Mouse (Mus musculus): ENCODE data around the gene Traf3ip1. TPM values are rescaled to one million over a fixed set of nuclear protein-coding genes. Genes with fewer than 3 reads are reported as not detected.
A peak's percentile ranks its signal among the peaks of the same experiment; 100 is the strongest.
"Not testable (repeated sequence)": the region's sequence is repeated elsewhere in the genome, so short reads cannot be mapped to it uniquely, and the experiment has no call there.

Traf3ip1 gene
- total and polyA plus RNA-seq, 3 experiments: 6.2 to 11.8 (median 10.1) TPM

DNA sequence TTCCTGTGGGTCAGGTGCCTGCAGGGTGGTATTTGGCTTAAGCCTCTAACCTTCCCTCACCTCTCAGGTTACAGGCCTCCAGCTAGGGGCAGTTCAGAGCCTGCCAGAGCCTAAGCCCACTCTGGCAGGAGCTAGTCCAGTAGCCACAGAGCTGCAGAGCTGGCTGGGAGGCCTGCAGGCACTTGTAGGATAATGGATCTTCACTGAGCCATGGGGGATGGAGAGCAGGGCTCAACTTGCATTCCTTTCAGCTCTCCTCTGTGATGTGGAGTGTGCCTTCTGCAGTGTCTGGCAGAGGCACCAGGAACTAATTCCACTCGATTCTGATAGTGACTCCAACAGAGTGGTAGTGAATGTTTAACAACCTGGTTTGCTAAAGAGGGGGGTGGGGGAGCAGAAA lies 29.2 kb upstream of the Traf3ip1 start:
- no peak for DNase-seq

DNA sequence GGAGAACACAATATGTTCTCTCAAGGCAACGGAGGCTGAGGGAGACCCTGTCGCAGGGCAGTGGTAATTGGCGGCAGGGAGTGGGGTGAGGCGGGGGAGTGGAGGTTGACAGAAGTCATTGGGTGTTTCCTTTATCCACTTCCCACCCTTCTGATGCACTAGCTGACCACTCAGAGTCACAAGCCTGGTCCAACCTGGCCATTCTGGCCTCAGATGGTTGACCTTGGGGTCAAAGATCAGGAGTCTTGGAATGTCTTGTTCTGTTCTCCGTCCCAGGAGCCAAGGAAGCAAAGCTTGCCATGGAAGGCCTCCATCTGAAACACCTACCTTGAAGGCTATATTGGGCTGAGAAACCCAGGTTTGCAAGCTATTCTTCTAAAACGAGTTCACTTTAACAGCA lies 28.3 kb upstream of the Traf3ip1 start:
- no peak for DNase-seq

DNA sequence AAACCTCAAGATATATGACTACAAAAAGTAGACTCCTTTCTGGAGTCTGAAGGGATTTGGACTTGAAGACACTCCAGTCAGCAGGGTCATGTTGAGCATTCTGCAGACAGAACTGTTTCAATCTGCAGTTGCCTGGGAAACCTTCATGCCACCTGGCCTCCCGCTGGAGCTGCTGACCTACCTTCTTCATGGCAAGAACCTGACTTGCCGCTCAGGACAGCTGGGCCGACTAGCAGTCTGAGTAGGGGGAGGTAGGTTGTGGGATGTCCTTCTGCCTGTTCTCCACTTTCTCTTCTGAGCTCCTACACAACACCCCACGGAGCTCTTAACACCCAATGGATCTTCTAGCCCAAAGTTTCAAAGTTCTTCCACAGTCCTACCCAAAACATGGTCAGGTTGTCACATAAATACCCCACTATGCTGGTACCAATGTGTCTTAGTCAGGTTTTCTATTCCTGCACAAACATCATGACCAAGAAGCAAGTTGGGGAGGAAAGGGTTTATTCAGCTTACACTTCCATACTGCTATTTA lies 24.5 kb upstream of the Traf3ip1 start:
- no peak for DNase-seq

DNA sequence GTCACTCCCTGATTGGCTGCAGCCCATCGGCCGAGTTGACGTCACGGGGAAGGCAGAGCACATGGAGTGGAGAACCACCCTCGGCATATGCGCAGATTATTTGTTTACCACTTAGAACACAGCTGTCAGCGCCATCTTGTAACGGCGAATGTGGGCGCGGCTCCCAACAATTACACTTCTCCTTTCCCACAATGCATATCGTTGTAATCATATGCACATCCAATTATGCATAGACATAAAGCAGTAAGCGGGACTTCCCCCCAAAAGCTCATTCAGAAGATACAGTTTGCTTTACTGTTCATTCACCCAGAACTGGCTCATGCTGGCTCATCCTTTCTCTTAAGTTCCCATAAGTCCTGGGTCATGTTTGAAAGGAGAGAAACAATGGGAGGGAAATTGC lies 16.3 kb upstream of the Traf3ip1 start:
- not testable (repeated sequence) for DNase-seq

DNA sequence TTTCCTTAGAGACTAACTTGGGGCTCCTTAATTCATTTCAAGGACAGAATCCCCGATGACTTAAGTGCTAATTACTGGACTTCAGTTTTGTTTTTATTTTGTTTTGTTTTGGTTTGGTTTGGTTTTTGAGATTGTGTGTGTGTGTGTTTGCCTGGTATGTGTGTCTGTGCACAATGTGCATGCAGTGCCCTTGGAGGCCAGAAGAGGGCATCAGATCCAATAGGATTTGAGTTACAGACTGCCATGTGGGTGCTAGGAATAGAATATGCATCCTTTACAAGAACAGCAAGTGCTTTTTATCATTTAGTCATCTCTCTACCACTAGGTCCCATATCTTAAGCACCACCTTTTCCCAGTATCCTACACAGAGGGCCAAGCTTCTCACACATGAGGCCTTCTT lies 15.5 kb upstream of the Traf3ip1 start:
- DNase-seq: no peak

DNA sequence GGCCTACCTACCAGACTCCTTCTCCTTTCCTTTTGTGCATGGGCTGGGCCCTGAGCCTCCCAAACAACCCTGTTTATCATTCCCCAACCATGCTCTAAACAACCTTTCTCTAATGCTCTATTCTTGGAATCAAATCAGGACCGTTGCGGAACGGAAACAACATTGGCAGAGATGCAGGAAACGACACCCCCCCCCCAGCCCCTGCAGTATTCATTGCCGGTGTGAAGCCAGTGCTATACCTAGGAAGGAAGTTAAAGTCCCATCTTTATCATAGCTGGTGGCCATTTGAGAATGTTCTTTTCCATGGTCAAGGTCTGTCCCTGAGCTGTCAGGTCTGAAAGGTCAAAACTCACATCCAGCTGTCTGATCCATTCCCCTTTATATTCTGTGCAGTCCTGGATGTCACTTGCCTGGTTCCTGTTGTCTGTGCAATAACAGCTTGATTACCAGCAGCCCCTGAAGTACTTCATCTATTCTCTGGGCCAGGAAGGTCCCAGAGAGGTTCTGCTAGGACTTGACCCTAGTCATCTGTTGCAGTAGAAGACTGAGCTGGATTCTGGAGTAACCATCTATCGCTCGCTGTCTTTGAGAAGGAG lies 11.7 kb upstream of the Traf3ip1 start:
- DNase-seq: peak; percentile 69

DNA sequence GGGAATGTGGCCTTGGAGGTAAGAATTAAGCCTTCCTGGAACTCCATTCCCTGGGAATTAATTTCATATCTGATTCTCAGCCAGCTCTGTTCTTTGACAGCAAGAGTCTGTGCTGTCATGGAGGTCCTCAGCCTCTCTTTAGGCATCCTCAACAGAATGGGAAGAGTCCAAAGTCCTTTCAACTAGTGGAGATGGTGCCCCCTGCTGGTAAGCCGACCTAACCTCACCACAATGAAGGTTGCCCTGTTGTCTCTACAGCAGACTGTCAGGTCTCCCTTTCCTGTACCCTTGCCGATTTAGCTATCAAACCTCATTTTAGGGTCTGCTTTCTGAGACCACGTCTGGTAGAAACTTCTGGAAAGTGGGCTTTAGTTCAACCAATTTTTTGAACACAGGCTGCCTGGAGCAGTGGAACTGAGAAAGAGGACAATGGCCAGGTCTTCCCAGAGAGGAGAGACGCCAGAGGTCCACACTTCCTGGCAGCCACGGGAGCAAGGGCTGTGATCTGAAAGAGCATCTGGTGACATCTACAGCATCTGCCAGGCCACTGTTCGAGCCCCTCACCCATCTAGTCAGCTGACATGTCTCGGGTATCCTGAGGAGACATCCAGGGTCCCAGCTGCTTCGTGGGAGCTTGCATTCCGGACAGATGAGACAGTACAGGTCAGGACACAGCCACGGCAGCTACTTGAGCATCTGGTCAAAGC lies 11.0 kb upstream of the Traf3ip1 start:
- DNase-seq: peak; percentile 90

DNA sequence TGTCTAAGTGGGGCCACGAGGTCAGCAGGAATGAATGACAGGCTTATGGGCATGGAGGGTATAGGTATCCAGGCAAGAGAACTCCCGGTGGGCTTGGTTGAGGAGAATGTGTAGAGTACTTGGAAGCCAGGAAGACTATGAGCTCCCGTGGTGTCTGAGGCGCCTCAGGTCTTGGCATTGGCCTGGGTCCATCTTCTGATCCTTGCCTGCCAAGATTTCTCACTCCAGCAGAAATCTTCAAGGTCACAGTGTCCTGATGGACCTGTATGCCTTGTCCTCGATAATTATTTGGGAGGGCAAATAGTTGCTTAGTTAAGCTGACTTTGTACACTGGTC lies 10.5 kb upstream of the Traf3ip1 start:
- no peak for DNase-seq

DNA sequence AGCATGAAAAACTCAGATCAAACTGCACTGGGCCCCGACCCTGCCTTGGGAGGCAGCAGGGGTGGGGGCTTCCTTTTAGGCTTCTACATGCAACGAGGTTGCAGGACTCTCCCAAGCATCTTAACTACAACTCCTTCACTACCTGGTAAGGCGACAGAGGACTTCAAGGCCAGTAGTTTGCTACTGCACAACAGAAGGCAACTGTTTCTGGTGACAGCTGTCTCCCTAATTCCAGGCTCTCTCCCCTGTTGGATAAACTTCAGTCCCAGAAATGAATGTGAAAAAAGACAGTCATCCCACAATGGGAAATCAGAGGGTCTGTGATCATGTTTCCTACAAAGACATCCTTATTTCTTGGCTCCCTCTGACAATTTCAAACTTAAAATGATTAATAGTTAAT lies 9.0 kb upstream of the Traf3ip1 start:
- DNase-seq: no peak

DNA sequence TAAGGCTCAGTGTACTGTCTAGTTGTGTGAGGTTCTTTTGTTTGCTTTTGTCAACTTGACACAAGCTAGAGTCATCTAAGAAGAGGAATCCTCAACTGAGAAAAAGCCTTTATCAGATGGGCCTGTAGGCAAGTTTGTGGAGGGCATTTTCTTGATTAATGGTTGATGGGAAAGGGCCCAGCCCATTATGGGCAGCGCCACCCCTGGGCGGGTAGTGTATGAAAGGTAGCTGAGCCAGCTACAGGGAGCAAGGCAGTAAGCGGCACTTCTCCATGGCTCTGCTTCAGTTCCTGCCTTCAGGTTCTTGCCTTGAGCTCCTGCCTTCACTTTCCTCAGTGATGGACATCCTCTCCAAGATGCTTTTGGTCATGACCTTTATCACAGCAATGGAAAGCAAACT lies 8.3 kb upstream of the Traf3ip1 start:
- no peak for DNase-seq

DNA sequence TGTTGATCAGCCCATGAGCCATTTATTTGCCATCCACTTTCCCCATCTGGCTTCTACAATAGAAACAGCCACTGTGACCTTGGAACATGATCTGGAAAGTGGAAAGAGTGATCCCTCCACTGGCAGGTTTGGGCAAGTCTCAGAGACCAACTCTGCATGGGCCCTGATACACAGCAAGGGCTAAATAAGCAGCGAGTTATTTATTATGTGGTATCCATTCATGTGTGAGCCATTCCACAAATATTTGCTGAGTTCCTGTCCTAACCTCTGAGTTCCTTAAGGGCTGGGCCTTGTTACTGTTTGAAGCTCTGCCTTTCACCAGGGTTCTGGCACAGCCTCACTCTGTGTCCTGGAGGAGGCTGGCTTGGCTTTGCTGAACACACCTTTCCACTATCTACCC lies 4.1 kb upstream of the Traf3ip1 start:
- DNase-seq: no peak

DNA sequence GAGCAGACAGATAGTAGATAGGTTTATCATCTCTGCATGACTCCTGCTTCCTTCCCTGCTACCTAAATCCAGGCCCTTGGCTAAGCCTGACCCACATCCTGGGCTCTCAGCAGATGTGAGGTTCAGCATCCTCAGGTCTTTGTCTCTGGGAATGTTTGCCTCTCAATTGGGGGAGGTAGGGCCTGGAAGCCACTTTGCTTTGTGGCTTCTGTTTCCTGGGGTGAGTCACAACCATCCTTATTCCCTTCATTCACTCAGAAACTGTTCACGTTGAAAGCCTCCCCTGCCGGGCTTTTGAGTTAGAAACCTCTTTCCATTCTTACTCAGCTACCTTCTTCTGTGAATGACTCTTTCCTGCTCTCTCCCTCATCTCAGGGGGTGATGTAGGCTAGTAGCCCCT lies 1.7 kb upstream of the Traf3ip1 start:
- DNase-seq: no peak

DNA sequence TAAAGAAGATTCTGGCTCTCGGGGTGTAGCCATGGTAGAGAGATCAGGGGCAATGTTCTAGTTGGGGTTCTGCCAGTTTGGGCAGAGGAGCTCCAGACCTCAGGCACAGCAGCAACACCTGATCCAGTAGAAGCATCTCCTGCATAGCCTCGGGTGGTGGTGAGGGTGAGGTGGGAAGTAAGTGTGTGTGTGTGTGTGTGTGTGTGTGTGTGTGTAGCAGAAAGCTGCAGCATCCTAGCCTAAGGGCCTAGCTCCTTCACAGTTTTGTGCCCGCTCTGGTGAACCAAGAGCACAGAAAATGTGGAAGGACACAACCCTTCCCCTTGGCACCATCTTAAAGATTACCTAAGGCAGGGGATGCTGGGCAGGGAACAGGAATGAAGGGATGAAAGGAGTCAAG lies 509 bp upstream of the Traf3ip1 start:
- DNase-seq: no peak

DNA sequence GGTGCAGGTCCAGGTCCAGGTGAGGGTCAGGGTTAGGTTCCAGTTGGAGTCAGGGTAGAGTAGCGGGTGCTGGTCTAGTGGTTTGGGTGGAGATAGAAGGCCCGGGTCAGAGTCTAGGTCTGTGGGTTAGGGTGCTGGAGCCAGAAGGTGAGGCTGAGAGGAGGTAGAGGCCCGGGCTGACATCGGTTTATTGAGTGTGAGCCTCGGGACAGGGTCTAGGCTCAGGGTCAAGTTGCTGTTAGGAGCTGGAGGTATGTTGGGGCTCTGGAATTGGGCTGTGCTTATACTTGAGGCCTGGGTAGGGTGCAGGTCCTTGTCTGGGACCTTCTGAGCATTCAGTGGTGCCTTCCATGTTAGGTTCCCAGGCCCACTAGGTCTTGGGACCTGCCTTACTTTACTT lies 874 bp downstream of the Traf3ip1 start:
- no peak for DNase-seq

DNA sequence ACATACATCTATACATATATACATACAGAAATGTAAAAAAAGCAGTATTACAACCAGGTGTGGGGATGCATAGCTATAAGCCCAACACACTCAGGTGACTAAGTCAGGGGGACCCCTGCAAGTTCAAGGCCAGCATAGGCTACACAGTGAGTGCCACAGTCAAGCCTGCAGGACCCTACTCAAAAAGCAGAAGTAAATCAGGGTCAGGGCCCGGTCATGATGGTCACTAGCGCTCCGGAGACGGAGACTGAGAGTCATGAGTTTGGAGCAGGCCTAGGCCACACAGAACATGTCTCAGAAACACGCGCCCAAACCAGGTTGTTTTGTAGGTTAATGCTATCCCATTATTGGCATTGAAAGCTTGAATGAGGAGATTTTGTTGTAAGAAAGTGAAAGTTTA lies 4.1 kb downstream of the Traf3ip1 start:
- DNase-seq: no peak

DNA sequence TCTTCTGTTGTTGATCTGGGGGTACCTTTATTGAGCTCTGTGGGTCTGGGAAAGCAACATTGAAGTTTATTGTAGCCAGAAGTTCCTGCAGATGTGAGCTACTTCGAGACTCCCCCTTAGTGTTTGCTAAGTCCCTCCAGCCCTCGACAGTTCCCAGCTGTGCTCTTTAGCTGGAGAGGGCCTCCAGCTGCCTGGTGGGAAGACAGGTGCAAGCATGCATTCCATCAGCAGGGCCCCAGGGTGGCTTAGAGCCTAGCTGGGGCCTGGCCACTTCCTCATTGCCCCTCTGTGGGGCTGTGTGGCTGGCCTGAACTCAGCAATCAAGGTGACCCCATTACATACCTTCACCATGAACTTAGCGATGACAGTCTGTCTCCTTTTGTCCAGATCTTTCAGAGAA lies 10.2 kb downstream of the Traf3ip1 start:
- DNase-seq: no peak

DNA sequence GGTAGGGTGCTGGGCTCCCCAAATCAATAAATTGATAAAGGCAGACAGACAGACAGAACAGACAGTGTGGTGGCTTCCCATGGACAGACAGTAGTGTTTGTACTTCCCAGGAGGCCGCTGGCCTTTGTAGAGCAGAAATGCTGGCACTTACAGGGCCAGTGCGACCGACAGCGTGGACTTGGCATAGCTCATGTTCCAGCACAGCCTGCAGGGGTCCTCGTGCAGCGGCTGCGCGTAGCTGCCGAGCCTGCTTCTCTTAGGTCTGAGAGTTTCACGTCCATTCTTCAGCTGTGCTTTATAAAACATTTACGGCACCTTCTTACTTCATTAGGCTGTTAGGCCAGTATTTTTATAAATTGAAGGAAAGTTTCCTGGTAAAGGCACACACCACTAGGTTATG lies 20.5 kb downstream of the Traf3ip1 start:
- no peak for DNase-seq

DNA sequence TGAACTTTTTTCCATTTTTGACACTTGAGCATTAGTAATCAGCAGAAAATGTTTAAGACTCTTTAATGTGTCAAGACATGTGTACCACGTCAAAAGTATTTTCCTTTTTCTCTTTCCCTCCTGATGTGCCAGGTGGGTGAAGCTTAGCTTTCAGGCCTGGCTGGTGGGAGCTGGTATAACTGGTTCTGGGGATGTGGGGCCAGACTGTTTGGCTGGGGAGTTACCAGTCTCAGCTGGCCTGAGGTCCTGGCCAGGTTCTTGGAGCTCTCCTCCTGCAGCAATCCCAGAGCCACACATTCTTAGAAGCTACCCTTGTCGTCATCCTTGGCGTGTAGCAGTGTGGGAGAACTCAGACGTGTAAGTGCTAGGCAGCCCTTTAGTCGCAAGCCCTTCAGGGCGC lies 21.2 kb downstream of the Traf3ip1 start:
- no peak for DNase-seq

DNA sequence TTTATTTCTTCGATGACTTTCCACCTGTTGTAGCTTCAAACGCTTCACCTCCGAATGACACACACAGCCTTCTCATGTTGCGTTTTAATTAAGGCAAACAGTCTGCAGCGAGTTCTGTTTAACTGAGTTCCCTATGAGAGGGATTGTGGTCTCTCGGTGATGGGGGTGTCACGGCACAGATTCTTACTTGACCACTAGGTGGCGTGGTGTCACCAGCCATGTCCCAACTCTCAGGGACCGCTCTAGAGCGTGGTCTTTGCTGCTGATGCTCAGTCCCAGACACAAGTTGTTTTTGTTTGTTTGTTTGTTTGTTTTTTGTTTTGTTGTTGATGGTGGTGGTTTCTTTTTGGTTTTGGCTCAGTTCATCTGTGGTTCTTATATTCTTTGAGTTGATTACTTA lies 29.3 kb downstream of the Traf3ip1 start:
- DNase-seq: peak; percentile 57

DNA sequence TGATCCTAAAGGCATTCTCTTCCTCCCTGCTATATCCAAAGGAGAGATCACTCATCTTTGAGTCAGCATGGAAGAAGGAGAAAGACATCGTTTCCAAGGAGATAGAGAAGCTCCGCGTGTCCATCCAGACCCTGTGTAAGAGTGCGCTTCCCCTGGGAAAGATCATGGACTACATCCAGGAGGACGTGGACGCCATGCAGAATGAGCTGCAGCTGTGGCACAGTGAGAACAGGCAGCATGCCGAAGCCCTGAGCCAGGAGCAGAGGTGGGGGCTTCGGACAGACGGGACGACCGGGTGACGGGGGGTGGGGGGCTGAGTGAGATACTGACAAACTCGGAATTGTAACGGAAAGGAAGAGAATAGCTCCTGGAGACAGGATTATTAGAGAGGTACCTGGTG lies 31.4 kb downstream of the Traf3ip1 start:
- no peak for DNase-seq

DNA sequence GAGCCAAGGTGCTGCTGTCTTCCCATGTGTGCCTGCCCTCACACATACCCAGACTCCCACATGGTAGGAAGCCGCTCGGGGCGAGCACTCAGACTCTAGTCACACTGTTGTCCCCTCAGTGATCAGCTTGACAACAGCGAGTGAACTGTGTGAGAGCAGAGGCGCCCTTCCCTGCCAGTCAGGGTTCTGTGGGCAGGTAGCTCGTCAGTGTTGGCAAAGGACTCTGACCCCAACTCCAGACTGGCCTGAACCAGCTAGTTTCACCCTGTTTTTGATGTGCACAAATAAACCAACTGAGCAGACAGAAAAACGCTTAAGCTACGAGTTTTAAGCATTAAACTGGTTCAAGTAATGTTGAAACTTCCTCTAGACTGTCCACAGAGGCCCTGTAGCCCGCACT lies 35.7 kb downstream of the Traf3ip1 start:
- no peak for DNase-seq

DNA sequence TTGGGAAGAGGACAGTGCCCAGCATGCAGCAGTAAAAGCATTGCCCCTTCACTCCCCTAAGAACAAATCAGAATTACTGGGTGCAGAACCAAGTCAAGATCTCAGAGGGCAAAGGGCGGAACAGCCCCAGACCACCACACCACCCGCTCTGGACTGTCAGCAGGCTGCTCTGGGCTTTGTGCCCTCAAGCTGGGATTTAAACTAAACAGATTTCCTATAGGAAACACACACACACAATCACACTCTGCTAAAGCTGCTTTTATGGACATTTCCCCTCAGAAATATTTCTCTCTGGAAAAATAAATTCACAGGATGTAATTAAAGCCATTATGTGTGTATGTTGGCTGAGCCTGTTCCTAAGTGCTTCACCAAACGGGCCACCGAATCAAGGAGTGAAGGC lies 37.8 kb downstream of the Traf3ip1 start:
- DNase-seq: no peak

DNA sequence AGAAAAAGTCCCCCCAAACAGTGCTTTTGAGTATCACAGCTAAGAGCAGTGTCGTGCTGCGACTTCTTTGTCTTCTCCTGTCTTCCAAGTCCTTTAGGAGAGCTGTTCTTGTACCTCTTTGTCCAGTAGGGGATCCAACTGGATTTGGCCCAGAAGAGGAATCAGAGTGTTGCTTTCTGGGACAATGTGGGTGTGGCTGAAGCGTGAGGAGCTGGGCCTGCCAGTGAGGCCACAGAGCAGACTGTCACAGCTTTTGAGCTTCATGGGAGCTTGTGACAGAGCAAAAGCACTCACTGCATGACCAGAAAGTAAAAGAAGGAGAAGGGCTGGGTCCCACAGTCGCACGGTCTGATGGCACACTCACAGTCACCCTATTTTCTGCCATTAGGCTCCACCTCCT lies 38.4 kb downstream of the Traf3ip1 start:
- DNase-seq: no peak

DNA sequence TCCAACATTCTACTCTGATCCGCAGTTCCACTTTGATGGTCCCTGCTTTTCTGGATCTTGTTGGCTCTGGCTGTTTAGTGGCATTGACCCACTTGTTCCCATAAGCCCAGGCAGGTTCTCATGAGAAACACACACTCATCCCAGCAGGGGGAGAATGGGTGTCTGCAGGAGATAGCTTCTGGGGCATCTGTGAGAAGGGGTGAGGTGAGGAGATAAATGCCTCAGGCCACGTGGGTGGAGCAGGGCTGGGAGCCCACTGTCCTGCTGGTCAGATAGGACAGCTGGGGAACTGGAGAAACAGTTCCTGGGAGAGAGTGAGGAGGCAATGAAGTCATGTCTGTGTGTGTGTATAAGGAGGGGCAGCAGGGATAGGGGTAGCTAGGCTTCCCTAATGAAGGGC lies 39.0 kb downstream of the Traf3ip1 start:
- DNase-seq: no peak

Measured in adrenal gland, adult 2 months (tissue).